Mouse (Mus musculus): ENCODE results near the gene Apobec3.

GRCm38 (mm10) chr15:79934776-79935175 is 43.3 kb downstream of the Apobec3 start:
- TF ChIP-seq CTCF (IDR thresholded peaks at IDR 0.05; ENCODE audit: low read depth, low read length), result no peak
- no peak for TF ChIP-seq POLR2A (IDR thresholded peaks at IDR 0.05; ENCODE audit: borderline replicate concordance, low read depth, low read length)

Measured in bone marrow macrophage, adult 2 months (primary cell).